Mouse (Mus musculus) myocyte (in vitro differentiated cells): ENCODE data around the gene Tm9sf1. TPM values are rescaled to one million over a fixed set of nuclear protein-coding genes. Genes with fewer than 3 reads are reported as not detected.

ENCODE experiments used
- H3K27me3 ChIP-seq: one replicate; pipeline ENCODE4 v1.6.1; 2011; ENCODE audit not compliant: control insufficient read depth, insufficient read depth, insufficient read length
- H3K36me3 ChIP-seq: one replicate; pipeline ENCODE4 v1.6.1; 2011; ENCODE audit not compliant: control insufficient read depth, insufficient read depth
- H3K4me2 ChIP-seq: one replicate; pipeline ENCODE4 v1.6.1; 2011; ENCODE audit warnings: low read depth, control low read depth
- H3K4me3 ChIP-seq: one replicate; pipeline ENCODE4 v1.5.1; 2011; ENCODE audit warnings: mild to moderate bottlenecking, control low read depth, moderate library complexity
- H3K79me2 ChIP-seq: one replicate; pipeline ENCODE4 v1.6.1; 2011; ENCODE audit not compliant: control insufficient read depth, insufficient read depth
- H3ac ChIP-seq: one replicate; pipeline ENCODE4 v1.6.1; 2011; ENCODE audit not compliant: control insufficient read depth, insufficient read length
- CEBPB ChIP-seq: IDR thresholded peaks from 2 replicates; pipeline ENCODE4 v1.6.1; 2011; ENCODE audit warnings: mild to moderate bottlenecking, moderate library complexity; ENCODE audit not compliant: poor library complexity, insufficient read depth, severe bottlenecking
- E2F4 ChIP-seq: IDR thresholded peaks from one replicate; pipeline ENCODE4 v1.6.1; 2011; ENCODE audit warnings: mild to moderate bottlenecking, control low read depth, moderate library complexity; ENCODE audit not compliant: insufficient read depth
- MAX ChIP-seq: IDR thresholded peaks from one replicate; pipeline ENCODE4 v1.6.1; 2011; ENCODE audit warnings: low read depth, mild to moderate bottlenecking, control low read depth
- MYOD1 ChIP-seq, 3 experiments: IDR thresholded peaks; one replicate each; pipeline ENCODE4 v1.6.1; 2011; ENCODE audit warnings: control low read depth in 2 of 3, low read depth in 2 of 3, mild to moderate bottlenecking in 2 of 3, moderate library complexity in 1 of 3; ENCODE audit not compliant: insufficient read length in 2 of 3, control insufficient read depth in 1 of 3
- MYOG ChIP-seq, 3 experiments: IDR thresholded peaks; one replicate each; pipeline ENCODE4 v1.6.1; 2011; ENCODE audit warnings: control low read depth in 2 of 3, low read depth in 2 of 3, mild to moderate bottlenecking in 2 of 3; ENCODE audit not compliant: insufficient read length in 2 of 3, control insufficient read depth in 1 of 3, insufficient read depth in 1 of 3
- POLR2A ChIP-seq: IDR thresholded peaks from one replicate; pipeline ENCODE4 v1.6.1; 2011; ENCODE audit warnings: low read depth, mild to moderate bottlenecking, control low read depth, moderate library complexity; ENCODE audit not compliant: insufficient read length
- POLR2AphosphoS2 ChIP-seq: IDR thresholded peaks from one replicate; pipeline ENCODE4 v1.6.1; 2011; ENCODE audit warnings: low read depth, control low read depth; ENCODE audit not compliant: insufficient read length
- REST ChIP-seq: IDR thresholded peaks from one replicate; pipeline ENCODE4 v1.6.1; 2011; ENCODE audit warnings: mild to moderate bottlenecking, control low read depth, moderate library complexity; ENCODE audit not compliant: insufficient read depth, insufficient read length
- SRF ChIP-seq: IDR thresholded peaks from one replicate; pipeline ENCODE4 v1.6.1; 2011; ENCODE audit warnings: low read depth; ENCODE audit not compliant: control insufficient read depth, insufficient read length
- TCF12 ChIP-seq: IDR thresholded peaks from one replicate; pipeline ENCODE4 v1.6.1; 2011; ENCODE audit warnings: mild to moderate bottlenecking, control low read depth; ENCODE audit not compliant: poor library complexity, insufficient read depth, severe bottlenecking
- TCF3 ChIP-seq: IDR thresholded peaks from one replicate; pipeline ENCODE4 v1.6.1; 2011; ENCODE audit warnings: low read depth, control low read depth; ENCODE audit not compliant: insufficient read length
- USF1 ChIP-seq: IDR thresholded peaks from one replicate; pipeline ENCODE4 v1.6.1; 2011; ENCODE audit warnings: low read depth, mild to moderate bottlenecking, control low read depth, moderate library complexity
- polyA plus RNA-seq: library from polyadenylated mRNA; unstranded; fragments of >200 nt; fragmentation: generic; extraction: Trizol; gene quantifications from one replicate; pipeline ENCODE4 v1.2.1, GENCODE M21; 2012; ENCODE audit warnings: missing spikeins

Gene Tm9sf1
- polyA plus RNA-seq, 1 experiment = 57.9 TPM

DNA sequence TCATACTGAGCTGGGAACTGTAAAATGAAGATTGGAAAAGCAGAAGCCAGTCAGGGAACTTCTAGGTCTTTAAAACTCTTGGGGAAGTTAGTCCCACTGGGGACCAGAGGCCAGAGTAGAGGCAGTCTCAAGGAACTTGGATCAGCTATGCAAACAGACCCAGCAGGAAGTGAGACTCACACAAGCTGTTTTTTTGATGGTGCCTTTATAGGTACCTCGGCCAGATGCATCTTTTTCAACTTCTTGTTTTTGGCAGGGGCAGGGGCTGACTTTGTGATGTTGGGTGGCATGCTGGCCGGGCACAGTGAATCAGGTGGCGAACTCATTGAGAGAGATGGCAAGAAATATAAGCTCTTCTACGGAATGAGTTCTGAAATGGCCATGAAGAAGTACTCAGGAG, 34.0 kb upstream of the Tm9sf1 start:
- no peak overlapping the region for H3K4me3 ChIP-seq
- peaks cover 40% of the 10 kb centered on the region for H3K36me3 ChIP-seq
- H3K79me2 ChIP-seq = peaks cover 11% of the 10 kb centered on the region
- H3K27me3 ChIP-seq = no peaks in the 10 kb centered on the region
- H3K4me2 ChIP-seq = no peak overlapping the region
- no peak overlapping the region for H3ac ChIP-seq
- TF ChIP-seq POLR2A (no peak), CEBPB (no peak), USF1 (no peak), TCF12 (no peak), REST (no peak), E2F4 (no peak), MYOD1 (IDR thresholded peaks at IDR 0.05; ENCODE audit: control insufficient read depth in 1 of 3, insufficient read length in 2 of 3, low read depth in 2 of 3) (no peak), TCF3 (no peak), MYOG (IDR thresholded peaks at IDR 0.05; ENCODE audit: control insufficient read depth in 1 of 3, insufficient read depth in 1 of 3, insufficient read length in 2 of 3, low read depth in 2 of 3) (no peak), MAX (no peak), SRF (no peak), POLR2AphosphoS2 (no peak)

DNA sequence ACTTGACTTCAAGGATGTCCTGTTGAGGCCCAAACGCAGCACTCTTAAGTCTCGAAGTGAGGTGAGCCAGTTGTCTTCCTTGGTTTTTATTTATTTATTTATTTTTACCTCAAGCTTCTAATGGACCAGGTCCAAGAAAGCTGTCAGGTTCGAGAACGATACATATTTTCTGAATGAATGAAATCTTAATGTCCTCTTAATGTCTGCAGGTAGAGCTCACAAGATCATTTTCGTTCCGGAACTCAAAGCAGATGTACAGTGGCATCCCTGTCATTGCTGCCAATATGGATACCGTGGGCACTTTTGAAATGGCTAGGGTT, 29.1 kb upstream of the Tm9sf1 start:
- Histone ChIP-seq H3K79me2 (peaks cover 51% of the 10 kb centered on the region), H3K36me3 (peaks cover 18% of the 10 kb centered on the region), H3K27me3 (no peaks in the 10 kb centered on the region), H3K4me3 (peak overlapping the region; percentile 82), H3K4me2 (peak overlapping the region; percentile 90), H3ac (peak overlapping the region; percentile 87)
- TF ChIP-seq USF1 (no peak), MAX (no peak), MYOD1 (IDR thresholded peaks at IDR 0.05; ENCODE audit: control insufficient read depth in 1 of 3, insufficient read length in 2 of 3, low read depth in 2 of 3) (no peak), SRF (no peak), MYOG (IDR thresholded peaks at IDR 0.05; ENCODE audit: control insufficient read depth in 1 of 3, insufficient read depth in 1 of 3, insufficient read length in 2 of 3, low read depth in 2 of 3) (no peak), REST (no peak), CEBPB (no peak), POLR2AphosphoS2 (no peak), TCF3 (no peak), POLR2A (no peak), E2F4 (no peak), TCF12 (no peak)

DNA sequence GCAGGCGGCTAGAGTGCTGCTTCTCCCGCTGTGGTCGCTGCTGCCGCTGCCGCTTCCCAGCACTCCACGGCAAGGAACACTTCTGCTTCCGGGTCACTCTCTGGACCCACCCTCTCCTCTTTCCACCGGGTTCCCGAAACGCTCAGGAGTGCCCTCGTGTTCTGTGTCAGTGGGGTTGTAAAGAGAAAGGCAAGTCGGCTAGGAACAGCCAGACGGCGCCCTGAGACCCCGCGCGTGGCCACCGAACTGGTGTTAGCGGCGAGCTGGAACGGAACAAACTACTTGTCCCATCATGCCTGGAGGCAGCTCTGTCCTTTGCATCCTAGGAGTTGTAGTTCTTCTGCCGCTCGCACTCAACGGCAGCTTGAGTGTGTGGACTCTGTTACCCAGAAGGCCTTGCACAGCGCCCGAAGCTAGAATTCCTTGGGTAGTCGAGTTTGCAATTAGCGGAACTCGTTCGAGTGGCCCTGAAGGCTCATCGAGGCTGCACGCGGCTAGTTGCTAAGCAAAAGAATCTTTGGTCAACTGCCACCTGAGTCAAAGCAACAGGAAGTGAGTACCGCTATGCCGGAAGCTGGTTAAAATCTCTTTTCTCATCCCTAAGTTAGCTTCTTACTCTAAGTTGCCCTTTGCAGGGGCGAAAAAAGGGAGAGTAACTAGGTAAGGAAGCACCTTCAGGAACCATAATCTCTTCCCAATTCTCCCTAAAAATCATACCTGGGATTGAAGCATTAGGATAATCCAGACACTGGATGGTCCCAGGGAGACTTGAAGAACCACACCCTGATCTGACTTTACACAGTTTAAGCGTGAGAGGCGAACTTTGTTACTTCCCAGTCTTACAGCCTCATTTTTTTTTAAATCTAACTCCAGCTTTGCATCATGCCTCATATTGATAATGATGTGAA, 28.5 kb upstream of the Tm9sf1 start, which contains the start of the genes Gmpr2 and Nedd8:
TSS of gene Gmpr2 (plus strand) at position 109 of the 908 bp plus-strand sequence.
TSS of gene Nedd8 (minus strand) at position 292 of the 908 bp plus-strand sequence.
- Histone ChIP-seq H3ac (peak within 1 kb of the TSS; percentile 87), H3K36me3 (peaks cover 12% of the 10 kb centered on the region), H3K4me2 (peak within 1 kb of the TSS; percentile 90), H3K27me3 (no peaks in the 10 kb centered on the region), H3K4me3 (peak within 1 kb of the TSS; percentile 82), H3K79me2 (peaks cover 54% of the 10 kb centered on the region)
- TF ChIP-seq TCF12 (no peak), REST (no peak), USF1 (no peak), E2F4 (no peak), SRF (peak; percentile 42), POLR2AphosphoS2 (peak; percentile 65), POLR2A (peak; percentile 72), MYOG (IDR thresholded peaks at IDR 0.05; ENCODE audit: control insufficient read depth in 1 of 3, insufficient read depth in 1 of 3, insufficient read length in 2 of 3, low read depth in 2 of 3) (no peak), CEBPB (no peak), MYOD1 (IDR thresholded peaks at IDR 0.05; ENCODE audit: control insufficient read depth in 1 of 3, insufficient read length in 2 of 3, low read depth in 2 of 3) (no peak), MAX (peak; percentile 9), TCF3 (no peak)

DNA sequence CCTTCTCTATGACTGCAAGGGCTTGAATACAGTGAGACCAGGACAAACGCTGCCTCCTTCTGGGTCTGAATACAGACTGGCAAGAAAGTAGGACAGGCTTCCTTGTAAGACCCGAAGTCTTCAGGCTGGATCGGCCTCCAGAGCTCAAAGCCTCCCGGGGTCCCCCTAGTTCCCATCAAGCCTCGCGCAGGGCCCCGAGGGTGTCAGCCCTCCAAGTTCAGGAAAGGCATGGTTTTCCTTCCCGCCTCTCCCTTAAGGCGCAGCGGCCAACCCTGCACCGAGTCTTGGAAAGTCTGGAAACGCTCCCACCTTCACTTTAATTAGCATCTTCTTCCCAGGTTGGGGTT, 27.9 kb upstream of the Tm9sf1 start:
- Histone ChIP-seq H3K27me3 (no peaks in the 10 kb centered on the region), H3K79me2 (peaks cover 60% of the 10 kb centered on the region), H3K4me3 (peak overlapping the region; percentile 82), H3K36me3 (peaks cover 10% of the 10 kb centered on the region), H3K4me2 (peak overlapping the region; percentile 80), H3ac (peak overlapping the region; percentile 87)
- TF ChIP-seq REST = no peak
- no peak for TF ChIP-seq MAX
- TF ChIP-seq MYOD1 (IDR thresholded peaks at IDR 0.05; ENCODE audit: control insufficient read depth in 1 of 3, insufficient read length in 2 of 3, low read depth in 2 of 3) = no peak
- no peak for TF ChIP-seq POLR2AphosphoS2
- TF ChIP-seq TCF3 = no peak
- no peak for TF ChIP-seq POLR2A
- no peak for TF ChIP-seq USF1
- TF ChIP-seq E2F4 = no peak
- TF ChIP-seq CEBPB = no peak
- TF ChIP-seq TCF12 = no peak
- TF ChIP-seq SRF = no peak
- TF ChIP-seq MYOG (IDR thresholded peaks at IDR 0.05; ENCODE audit: control insufficient read depth in 1 of 3, insufficient read depth in 1 of 3, insufficient read length in 2 of 3, low read depth in 2 of 3) = no peak
